Mouse (Mus musculus) liver, adult 2 months (tissue): Measurements from ENCODE around the gene Dolpp1.

Experiments
- CTCF ChIP-seq: fragments of 200-500 bp; IDR thresholded peaks from 2 replicates; pipeline ENCODE4 v1.5.1; 2011; ENCODE audit warnings: low read depth, low read length, control low read depth
- POLR2A ChIP-seq: fragments of 200-500 bp; IDR thresholded peaks from 2 replicates; pipeline ENCODE4 v1.6.1; 2011; ENCODE audit warnings: low read length, control low read depth; ENCODE audit not compliant: insufficient read depth; ENCODE audit errors: extremely low read depth

DNA sequence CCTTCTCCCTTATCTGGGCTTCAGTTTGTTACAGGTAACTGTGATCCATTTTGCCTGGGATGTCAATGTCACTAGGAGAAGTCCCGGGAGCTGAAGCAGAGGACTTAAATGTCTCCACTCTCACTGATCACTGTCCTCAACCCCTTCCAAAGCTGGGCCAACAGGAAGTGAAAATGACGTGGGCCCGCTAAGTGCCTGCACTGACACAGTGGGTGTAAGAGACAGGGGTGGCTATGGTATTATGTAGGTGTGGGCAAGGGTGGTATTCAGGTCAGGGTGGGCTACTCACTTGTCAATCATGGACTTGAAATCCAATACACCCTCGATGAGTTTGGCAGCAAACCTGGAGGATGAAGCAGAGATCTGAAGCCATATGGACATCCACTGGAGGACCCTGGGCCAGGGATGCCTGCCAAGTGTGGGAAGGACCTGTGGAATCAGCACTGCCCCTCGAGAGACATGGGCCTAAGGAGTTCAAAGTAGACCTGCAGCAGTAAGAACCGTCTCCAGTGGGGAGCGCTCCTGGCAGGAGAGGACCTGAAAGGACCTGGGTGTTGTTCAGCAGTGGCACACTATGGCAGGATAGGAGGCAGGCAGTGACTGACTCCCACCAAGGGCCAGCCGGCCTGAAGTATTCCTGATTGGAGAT is 16.5 kb downstream of the Dolpp1 start:
- TF ChIP-seq POLR2A (no peak), CTCF (no peak)
